Mouse (Mus musculus) spleen, postnatal 10 days (tissue): ENCODE data around the gene 5730522E02Rik.

Source experiments
- DNase-seq, 2 experiments: peaks; one replicate each; pipeline ENCODE4 v3.0.0; 2021 to 2022; ENCODE audit warnings: low spot score in 2 of 2

Gene 5730522E02Rik

DNA sequence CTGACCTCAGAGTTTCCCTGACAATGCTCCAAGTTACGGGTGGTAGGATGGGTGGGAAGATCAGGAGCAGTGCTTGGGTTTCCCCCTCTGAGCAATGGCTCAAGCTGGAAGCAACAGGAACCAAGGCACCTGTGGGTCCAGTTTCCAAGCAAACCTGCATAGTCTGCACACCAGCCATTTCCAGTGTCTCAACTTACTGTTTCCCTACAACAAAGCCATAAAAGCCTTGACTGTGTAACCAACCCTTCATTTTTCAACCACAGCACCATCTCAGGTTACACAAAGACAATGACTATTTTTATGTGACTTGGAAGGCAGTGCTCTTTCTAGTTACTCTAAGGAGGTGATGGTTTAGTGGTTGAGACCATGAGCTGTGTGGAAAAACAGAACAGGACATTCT is 530.7 kb downstream of the 5730522E02Rik start:
- DNase-seq: no peak

DNA sequence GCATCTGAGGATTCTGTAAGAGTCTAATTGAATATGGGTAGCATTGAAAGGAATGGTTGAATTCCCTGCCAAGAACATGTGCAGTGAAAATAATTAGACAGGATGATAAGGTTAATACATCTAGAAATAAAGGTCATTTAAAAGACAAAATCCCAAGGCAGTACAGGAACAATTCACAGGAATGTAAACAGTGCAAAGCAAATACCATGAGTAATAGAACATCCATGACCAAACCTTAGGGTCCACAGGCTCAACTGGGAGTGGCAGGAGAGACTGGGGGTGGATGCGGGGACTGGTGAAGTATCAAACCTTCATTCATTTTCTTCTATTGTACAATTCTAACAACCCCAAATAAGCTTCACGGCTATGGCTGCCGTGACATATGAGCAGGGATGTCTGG is 536.4 kb downstream of the 5730522E02Rik start:
- no peak for DNase-seq

DNA sequence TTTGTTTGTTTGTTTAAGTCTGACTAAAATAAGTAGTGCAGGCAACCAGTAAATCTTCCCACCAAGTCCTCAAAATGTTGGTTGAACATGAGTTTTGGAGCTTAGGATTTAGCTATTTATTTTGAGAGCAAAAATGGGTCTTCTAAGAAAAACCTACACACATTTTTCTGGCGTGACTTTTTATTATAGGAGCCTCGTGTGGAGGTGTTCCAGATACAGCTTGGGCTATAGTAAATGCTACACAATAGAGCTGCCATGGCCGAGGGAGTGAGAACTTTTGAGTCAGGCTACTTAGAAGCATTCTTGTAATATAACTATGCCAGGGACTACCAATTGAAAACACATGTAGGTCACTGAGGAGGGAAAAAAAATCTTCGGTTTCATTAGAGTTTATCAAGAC is 540.5 kb downstream of the 5730522E02Rik start:
- DNase-seq: no peak

DNA sequence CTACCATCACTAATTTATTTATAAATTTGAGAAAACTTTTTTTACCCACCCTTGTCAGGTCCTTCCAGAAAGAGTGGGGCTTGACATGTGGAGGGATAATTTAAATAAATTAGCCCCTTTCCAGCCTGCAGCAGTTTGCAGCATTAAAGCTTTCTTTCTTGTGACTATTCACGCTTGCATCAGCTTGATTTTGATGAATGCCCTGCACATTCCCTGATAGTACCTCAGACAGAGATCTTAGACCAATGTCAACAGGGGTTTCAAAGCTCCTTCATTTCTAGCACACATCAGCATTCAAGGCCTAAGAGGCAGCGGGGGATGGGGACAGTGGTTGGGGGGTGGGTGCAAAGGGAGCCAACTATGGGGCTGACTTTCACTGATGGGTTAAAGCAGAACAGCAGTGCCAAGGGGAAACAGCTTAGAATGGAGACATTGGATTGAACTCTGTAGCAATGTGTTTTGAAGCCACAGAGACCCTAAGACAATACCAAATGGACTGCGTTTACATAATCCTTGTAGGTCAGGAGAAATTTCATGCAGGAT is 545.9 kb downstream of the 5730522E02Rik start:
- DNase-seq: no peak

DNA sequence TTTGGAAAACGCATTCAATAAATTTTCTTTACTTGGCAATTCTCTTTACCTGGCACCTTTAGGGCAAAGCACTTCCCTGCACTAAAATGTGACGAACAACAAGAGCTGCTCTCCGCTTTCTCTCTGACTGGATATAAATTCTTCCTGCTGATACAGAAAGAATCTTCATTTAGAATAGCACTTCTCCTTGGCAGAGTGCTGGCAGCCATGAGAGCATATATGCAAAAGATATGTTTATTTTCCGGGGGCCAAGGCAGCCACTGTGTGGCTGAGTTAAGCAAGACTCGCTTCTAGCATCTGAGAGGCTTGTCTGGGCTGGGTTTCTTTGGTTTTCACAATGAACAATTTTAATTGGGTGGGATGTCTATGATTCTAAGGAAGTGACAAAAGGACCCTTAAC is 564.3 kb downstream of the 5730522E02Rik start:
- DNase-seq: no peak

DNA sequence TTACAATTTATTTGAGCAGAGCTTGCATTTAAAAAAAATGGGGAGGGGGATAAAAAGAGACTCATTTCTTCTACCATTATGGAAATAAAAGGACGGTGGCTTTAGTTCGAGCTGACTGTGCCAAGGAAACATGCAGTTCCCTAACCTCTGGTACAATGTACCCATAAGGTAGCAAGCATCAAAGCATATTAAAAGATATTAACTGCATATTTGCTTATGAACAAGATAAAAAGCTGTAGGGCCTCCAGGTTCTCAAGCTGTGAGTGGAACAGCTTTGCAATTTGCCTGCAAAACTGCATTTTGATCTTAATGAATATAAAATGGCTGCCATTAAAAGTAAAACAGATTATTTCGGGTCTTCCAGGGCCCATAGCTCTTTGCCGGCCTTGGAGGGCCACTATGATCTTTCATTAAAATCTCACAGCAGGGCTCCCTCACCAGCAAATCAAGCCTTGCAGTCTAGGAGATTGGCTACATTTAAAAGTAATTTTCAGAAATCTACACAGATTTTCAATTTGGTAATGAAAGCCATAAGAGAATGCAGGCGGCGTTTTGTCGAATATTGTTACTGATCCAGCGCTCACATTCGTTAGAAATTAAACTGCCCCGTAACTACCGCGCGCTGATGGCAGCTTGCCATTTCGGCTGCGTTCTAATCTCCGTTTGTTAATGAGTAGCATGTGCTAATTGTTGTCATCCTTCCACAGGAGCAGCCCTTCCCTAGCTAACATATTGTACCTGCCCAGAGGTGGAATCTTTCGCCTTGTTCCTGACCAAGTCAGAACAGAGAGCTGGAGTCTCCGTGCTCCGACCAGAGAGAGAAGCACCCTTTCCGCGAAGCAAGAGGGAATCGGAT is 565.6 kb downstream of the 5730522E02Rik start:
- no peak for DNase-seq

- no peak for DNase-seq
These were observed 603.7 kb downstream of the 5730522E02Rik start for GRCm38 (mm10) chr11:25606886-25607285.

DNA sequence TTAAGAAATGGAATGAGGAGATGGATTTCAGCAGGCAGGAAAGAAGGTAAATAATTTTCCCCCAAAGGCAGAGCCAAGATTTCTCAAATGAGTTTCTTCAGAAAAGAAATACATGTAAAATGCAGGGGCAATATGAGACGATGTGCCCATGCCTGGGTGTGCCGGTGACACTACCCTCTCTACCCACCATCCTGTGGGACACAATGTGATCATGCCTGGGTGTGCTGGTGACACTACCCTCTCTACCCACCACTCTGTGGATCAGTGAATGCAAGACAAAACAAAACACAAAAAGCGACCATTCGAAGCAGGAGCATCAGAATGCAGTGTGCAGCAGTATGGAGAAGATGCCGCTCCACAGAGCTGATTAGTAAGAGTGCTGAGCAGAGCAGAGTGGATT is 610.5 kb downstream of the 5730522E02Rik start:
- DNase-seq: no peak

GRCm38 (mm10) chr11:25595303-25595702 is 615.3 kb downstream of the 5730522E02Rik start:
- no peak for DNase-seq

GRCm38 (mm10) chr11:25594780-25595179 is 615.8 kb downstream of the 5730522E02Rik start:
- no peak for DNase-seq

GRCm38 (mm10) chr11:25592268-25592667 is 618.3 kb downstream of the 5730522E02Rik start:
- DNase-seq: no peak

DNA sequence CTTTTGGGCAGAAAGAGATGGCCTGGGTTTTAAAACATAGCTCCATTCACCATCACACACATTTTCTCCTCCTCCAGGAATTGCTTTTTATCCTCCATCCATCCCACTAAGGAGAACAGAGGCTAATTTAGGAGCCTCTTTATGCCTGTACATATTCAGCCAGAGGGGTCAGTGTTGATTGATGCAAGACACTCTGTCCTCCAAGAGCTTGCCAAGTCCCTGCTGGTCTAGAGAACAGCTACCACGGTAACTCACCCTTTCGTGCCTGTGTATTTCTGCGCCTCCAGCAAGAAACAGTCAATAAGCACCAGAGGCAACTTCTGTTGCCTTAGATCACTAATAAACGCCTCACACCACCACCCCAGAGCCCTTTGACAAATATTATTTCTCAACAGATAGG is 620.3 kb downstream of the 5730522E02Rik start:
- no peak for DNase-seq

DNA sequence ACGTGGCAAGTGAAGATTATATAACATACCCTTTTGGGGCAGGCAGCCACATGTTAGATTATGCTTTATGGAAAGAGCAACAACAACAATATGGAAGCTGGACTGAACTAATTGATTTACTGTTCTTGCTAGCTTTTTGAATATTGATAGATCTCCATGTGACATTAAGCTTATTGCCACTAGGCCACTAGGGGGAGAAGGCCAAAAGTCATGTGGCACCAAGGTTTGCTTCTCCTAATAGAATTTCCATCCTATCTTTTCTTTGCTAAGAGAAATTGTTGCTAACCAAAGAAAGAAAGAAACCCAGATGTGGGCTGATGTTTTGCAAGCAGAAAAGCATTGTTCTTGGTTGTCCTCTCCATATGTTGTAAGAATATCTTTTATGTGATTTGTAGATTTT is 621.1 kb downstream of the 5730522E02Rik start:
- no peak for DNase-seq

DNA sequence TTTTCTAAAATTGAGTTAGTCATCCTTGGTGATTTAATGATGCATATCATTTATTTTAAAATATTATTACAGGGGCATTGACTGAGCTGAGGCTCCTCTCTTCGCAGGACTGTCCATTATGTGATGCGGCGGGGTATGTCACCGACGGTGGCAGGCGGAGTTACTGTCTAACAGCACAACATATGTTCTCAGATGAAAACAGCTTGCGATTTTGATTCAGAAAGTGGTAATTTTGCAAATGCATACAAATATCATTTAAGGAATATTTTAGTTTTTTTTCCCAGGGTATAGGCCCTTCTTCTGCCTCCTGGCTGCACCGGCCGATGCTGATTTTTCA is 636.5 kb downstream of the 5730522E02Rik start:
- DNase-seq: no peak

- no peak for DNase-seq
These were observed 637.0 kb downstream of the 5730522E02Rik start for GRCm38 (mm10) chr11:25573408-25574128.

GRCm38 (mm10) chr11:25571396-25571795 is 639.2 kb downstream of the 5730522E02Rik start:
- DNase-seq: no peak
